Comparison of ENCODE assay signal across 8 mouse cellular contexts in genomic region chr5:112214419-112214818, GRCm38 (mm10). TPM values are rescaled to one million over a fixed set of nuclear protein-coding genes. Genes with fewer than 3 reads are reported as not detected.
A peak's percentile ranks its signal among the peaks of the same experiment; 100 is the strongest.
DNase-seq lines count a peak whose midpoint lies in the region; ATAC-seq lines count a peak whose summit lies in the region.

No protein-coding gene starts in this region.

- H3K4me1 ChIP-seq in forebrain, embryonic 11.5 days (replicated peaks; ENCODE audit: control insufficient read depth, insufficient read depth, low read length): peaks cover 43% of the 10 kb centered on the region
- H3K4me1 ChIP-seq in hindbrain, embryonic 14.5 days (replicated peaks; ENCODE audit: control insufficient read depth, insufficient read depth, low read length): peaks cover 34% of the 10 kb centered on the region
- H3K4me1 ChIP-seq in midbrain, embryonic 11.5 days (ENCODE audit: control insufficient read depth, insufficient read depth, low read length): peaks cover 57% of the 10 kb centered on the region

- 0 out of 2 replicates have a peak overlapping the region, but pooled peaks have one; percentile 15 for H3K4me2 ChIP-seq in forebrain, embryonic 11.5 days (ENCODE audit: low read depth, low read length, severe bottlenecking)
- H3K4me2 ChIP-seq in hindbrain, embryonic 14.5 days (replicated peaks): peak overlapping the region; percentile 19; the same call in 1 of the 2 replicates
- H3K4me2 ChIP-seq in midbrain, embryonic 11.5 days: no peak overlapping the region

- H3K27me3 ChIP-seq in forebrain, embryonic 11.5 days (ENCODE audit: control insufficient read depth, insufficient read depth, low read length): no peaks in the 10 kb centered on the region
- H3K27me3 ChIP-seq in hindbrain, embryonic 14.5 days (ENCODE audit: control insufficient read depth, insufficient read depth, low read length): no peaks in the 10 kb centered on the region
- no peaks in the 10 kb centered on the region for H3K27me3 ChIP-seq in midbrain, embryonic 11.5 days (ENCODE audit: control insufficient read depth, insufficient read depth, low read length)

- H3K36me3 ChIP-seq in forebrain, embryonic 11.5 days (ENCODE audit: control insufficient read depth, insufficient read depth, low read length): no peaks in the 10 kb centered on the region
- H3K36me3 ChIP-seq in hindbrain, embryonic 14.5 days (replicated peaks; ENCODE audit: control insufficient read depth, insufficient read depth): peaks cover 15% of the 10 kb centered on the region
- peaks cover 10% of the 10 kb centered on the region for H3K36me3 ChIP-seq in midbrain, embryonic 11.5 days (ENCODE audit: control insufficient read depth, insufficient read depth, low read length)

- H3K4me3 ChIP-seq in forebrain, embryonic 11.5 days (ENCODE audit: low read depth, low read length): no peak overlapping the region
- no peak overlapping the region for H3K4me3 ChIP-seq in hindbrain, embryonic 14.5 days (replicated peaks; ENCODE audit: low read length)
- H3K4me3 ChIP-seq in midbrain, embryonic 11.5 days (ENCODE audit: low read depth, low read length): no peak overlapping the region

- H3K9me3 ChIP-seq in forebrain, embryonic 11.5 days (ENCODE audit: control insufficient read depth, low read length): no peaks in the 10 kb centered on the region
- no peaks in the 10 kb centered on the region for H3K9me3 ChIP-seq in hindbrain, embryonic 14.5 days (ENCODE audit: control insufficient read depth, low read length)
- H3K9me3 ChIP-seq in midbrain, embryonic 11.5 days (ENCODE audit: control insufficient read depth, low read length): no peaks in the 10 kb centered on the region

- DNase-seq in gastrocnemius, adult 18-20 months (ENCODE audit: low spot score): peak; percentile 31
- no peak for DNase-seq in gastrocnemius, postnatal 36 days
- peak; percentile 72 for DNase-seq in adrenal gland, postnatal 10 days
- peak; percentile 90 for DNase-seq in forebrain, embryonic 11.5 days (ENCODE audit: low spot score)
- DNase-seq in hindbrain, embryonic 14.5 days (ENCODE audit: low spot score): peak; percentile 91
- DNase-seq in left cerebral cortex, postnatal 36 days (ENCODE audit: low spot score in 2 of 2): peak; percentile 68
- peak; percentile 99 for DNase-seq in midbrain, embryonic 11.5 days (ENCODE audit: low spot score, missing footprints)
- peak; percentile 30 to 46 for DNase-seq in spleen, postnatal 36 days (ENCODE audit: low spot score in 2 of 2)

- 3% methylated on average over 10 of the region's 10 CpGs for whole genome bisulfite sequencing in forebrain, embryonic 11.5 days
- 2% methylated on average over 10 of the region's 10 CpGs for WGBS in hindbrain, embryonic 14.5 days
- 1% methylated on average over 10 of the region's 10 CpGs for WGBS in midbrain, embryonic 11.5 days

- peak overlapping the region; percentile 82 for H3K27ac ChIP-seq in forebrain, embryonic 11.5 days (ENCODE audit: low read depth, low read length)
- peak overlapping the region; percentile 79 for H3K27ac ChIP-seq in hindbrain, embryonic 14.5 days
- peak overlapping the region; percentile 81 for H3K27ac ChIP-seq in midbrain, embryonic 11.5 days (ENCODE audit: low read depth, low read length)

- peak; percentile 34 for ATAC-seq in forebrain, embryonic 11.5 days (replicated peaks; ENCODE audit: low FRiP score)
- peak; percentile 25 for ATAC-seq in hindbrain, embryonic 14.5 days (ENCODE audit: low FRiP score)
- ATAC-seq in midbrain, embryonic 11.5 days (ENCODE audit: low FRiP score): peak; percentile 15

- intact Hi-C loops in gastrocnemius, postnatal 36 days (cut with DNase I): no loop called here
- intact Hi-C loops in left cerebral cortex, postnatal 36 days (cut with DNase I): no loop called here

- peak overlapping the region; percentile 47 for H3K9ac ChIP-seq in forebrain, embryonic 11.5 days (ENCODE audit: low read length)
- no peak overlapping the region for H3K9ac ChIP-seq in hindbrain, embryonic 14.5 days
- H3K9ac ChIP-seq in midbrain, embryonic 11.5 days (ENCODE audit: low read length): no peak overlapping the region; the same call in none of the 2 replicates

RNA-seq across cellular contexts. Expression of gene Cryba4, which starts 37.9 kb away (rescaled TPM):
- total RNA-seq in gastrocnemius, adult 18-20 months (2021): under 1 TPM; 0.57 to 0.68 TPM
- under 1 TPM in 1 of 2 experiments, not detected in 1; 0.61 TPM for total RNA-seq in gastrocnemius, postnatal 36 days (2021)
- total RNA-seq in adrenal gland, postnatal 10 days (2021): 10 to 100 TPM in 1 of 2 experiments, 1 to 10 TPM in 1; 7.9 to 17.4 TPM
- 0.48 and 1.1 TPM in 2 replicates for polyA plus RNA-seq in forebrain, embryonic 11.5 days (2014; fragmentation: Nextera tagmentation; extraction: Ambion mirVana)
- polyA plus RNA-seq in hindbrain, embryonic 14.5 days (2014; fragmentation: Nextera tagmentation; extraction: Ambion mirVana): 1.6 and 3.2 TPM in 2 replicates
- under 1 TPM; 0.59 to 0.95 TPM for total RNA-seq in left cerebral cortex, postnatal 36 days (2021)
- polyA plus RNA-seq in midbrain, embryonic 11.5 days (2014; fragmentation: Nextera tagmentation; extraction: Ambion mirVana): 0.52 and 2.0 TPM in 2 replicates

RNA-seq across cellular contexts. Expression of gene Crybb1, which starts 41.2 kb away (rescaled TPM):
- total RNA-seq in gastrocnemius, adult 18-20 months (2021): 1 to 10 TPM; 1.2 to 1.9 TPM
- total RNA-seq in gastrocnemius, postnatal 36 days (2021): 1 to 10 TPM; 2.4 to 4.1 TPM
- total RNA-seq in adrenal gland, postnatal 10 days (2021): 1 to 10 TPM; 1.4 to 2.2 TPM
- 0.48 and 0.73 TPM in 2 replicates for polyA plus RNA-seq in forebrain, embryonic 11.5 days (2014; fragmentation: Nextera tagmentation; extraction: Ambion mirVana)
- 3.6 and 3.9 TPM in 2 replicates for polyA plus RNA-seq in hindbrain, embryonic 14.5 days (2014; fragmentation: Nextera tagmentation; extraction: Ambion mirVana)
- 1 to 10 TPM; 7.1 to 10.0 TPM for total RNA-seq in left cerebral cortex, postnatal 36 days (2021)
- polyA plus RNA-seq in midbrain, embryonic 11.5 days (2014; fragmentation: Nextera tagmentation; extraction: Ambion mirVana): 0.29 and 0.84 TPM in 2 replicates

Comparison
In these comparisons a context has a peak if more than half of its experiments do, and no peak if none do; other contexts are left out.
1. DNase-seq: peak in gastrocnemius, adult 18-20 months (single experiment), adrenal gland, postnatal 10 days (single experiment), forebrain, embryonic 11.5 days (single experiment), hindbrain, embryonic 14.5 days (single experiment), left cerebral cortex, postnatal 36 days (2 of 2), midbrain, embryonic 11.5 days (single experiment) and spleen, postnatal 36 days (2 of 2); none in gastrocnemius, postnatal 36 days (0 of 2).
2. RNA of gene Cryba4, which starts 37.9 kb away (total RNA-seq): 7.9 to 17.4 TPM in adrenal gland, postnatal 10 days; 0.59 to 0.95 TPM in left cerebral cortex, postnatal 36 days, 0.57 to 0.68 TPM in gastrocnemius, adult 18-20 months and 0.61 TPM in gastrocnemius, postnatal 36 days; every median in the first group is over 4 times any median in the second.
3. Peak in every context shown above with its lines, with median percentiles within 50 percentile points of each other: ATAC-seq and H3K27ac ChIP-seq.